Mouse (Mus musculus): Measurements from ENCODE around the gene Trim37. TPM values are rescaled to one million over a fixed set of nuclear protein-coding genes. Genes with fewer than 3 reads are reported as not detected.
"Not testable (repeated sequence)": the region's sequence is repeated elsewhere in the genome, so short reads cannot be mapped to it uniquely, and the experiment has no call there.

The Trim37 gene
- total RNA-seq, 2 experiments from 2014 or later = 231 TPM

DNA sequence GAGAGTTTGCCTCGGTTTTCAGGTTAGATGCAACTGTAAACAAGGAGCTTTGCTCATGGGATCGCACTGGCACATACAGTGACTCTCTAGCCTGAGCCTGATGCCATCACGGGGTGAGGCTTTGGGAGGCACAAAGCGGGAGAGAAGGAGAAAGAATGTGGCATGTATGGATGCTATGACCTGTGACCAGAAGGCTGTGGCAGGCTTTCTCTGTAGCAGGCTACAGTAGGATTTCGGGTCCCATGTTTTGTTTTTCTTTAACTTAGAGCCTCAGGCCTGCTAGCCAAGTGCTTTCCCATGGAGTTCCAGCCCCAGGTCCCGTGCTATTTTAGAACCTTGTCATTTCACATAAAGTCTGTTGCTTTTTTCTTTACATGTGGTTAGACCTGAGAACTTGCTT lies 123.3 kb downstream of the Trim37 start:
- H3K27ac ChIP-seq = no peak overlapping the region; the same call in 1 of the 2 replicates
- intact Hi-C loops (cut with DNase I) = no loop called here
- no peak for DNase-seq (ENCODE audit: extremely low spot score in 1 of 2, low spot score in 2 of 2)
- TF ChIP-seq CTCF (IDR thresholded peaks at IDR 0.05) = no peak
- H3K4me3 ChIP-seq = no peak overlapping the region

DNA sequence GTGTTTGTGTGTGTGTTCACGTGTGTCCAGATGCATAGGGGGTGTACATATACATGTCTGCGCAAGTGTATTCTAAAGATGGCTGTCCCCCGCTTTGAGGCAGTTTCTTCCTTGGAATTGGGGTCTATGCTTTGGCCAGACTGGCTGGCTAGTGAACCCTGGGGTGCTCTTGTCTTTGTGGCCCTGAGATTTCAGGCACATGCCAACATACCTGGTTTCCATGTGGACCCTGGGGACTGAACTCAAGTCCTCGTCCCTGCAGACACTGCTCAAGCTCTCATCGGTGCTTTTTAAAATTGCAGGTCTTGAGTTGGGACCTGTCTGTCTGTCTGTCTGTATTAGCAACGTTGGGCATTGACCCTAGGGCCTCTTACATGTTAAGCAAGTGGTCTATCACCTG lies 126.4 kb downstream of the Trim37 start:
- no peak overlapping the region for H3K27ac ChIP-seq
- intact Hi-C loops (cut with DNase I) = no loop called here
- no peak for DNase-seq (ENCODE audit: extremely low spot score in 1 of 2, low spot score in 2 of 2)
- no peak for TF ChIP-seq CTCF (IDR thresholded peaks at IDR 0.05)
- no peak overlapping the region for H3K4me3 ChIP-seq

DNA sequence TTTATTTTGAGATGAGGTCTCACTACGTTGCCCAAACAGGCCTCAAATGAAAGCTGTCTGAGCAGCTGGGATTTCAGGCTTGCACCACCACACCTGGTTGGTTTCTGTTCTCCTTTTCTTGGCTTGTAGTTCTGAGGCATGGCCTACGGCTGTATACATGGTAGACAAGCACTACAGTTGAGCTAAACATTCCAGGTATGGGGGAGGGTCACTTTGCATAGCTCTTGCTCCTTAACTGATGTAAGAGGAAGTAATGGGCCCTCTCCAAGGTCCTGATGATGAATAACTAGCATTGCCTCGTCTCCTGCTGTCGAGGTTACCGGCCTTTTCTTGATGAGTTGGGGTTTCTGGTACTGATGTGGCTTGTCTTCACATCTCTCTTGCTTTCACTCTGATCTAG lies 127.3 kb downstream of the Trim37 start:
- Histone ChIP-seq H3K27ac (no peak overlapping the region), H3K4me3 (no peak overlapping the region)
- no peak for TF ChIP-seq CTCF (IDR thresholded peaks at IDR 0.05)
- DNase-seq (ENCODE audit: extremely low spot score in 1 of 2, low spot score in 2 of 2) = no peak
- intact Hi-C loops (cut with DNase I) = no loop called here

DNA sequence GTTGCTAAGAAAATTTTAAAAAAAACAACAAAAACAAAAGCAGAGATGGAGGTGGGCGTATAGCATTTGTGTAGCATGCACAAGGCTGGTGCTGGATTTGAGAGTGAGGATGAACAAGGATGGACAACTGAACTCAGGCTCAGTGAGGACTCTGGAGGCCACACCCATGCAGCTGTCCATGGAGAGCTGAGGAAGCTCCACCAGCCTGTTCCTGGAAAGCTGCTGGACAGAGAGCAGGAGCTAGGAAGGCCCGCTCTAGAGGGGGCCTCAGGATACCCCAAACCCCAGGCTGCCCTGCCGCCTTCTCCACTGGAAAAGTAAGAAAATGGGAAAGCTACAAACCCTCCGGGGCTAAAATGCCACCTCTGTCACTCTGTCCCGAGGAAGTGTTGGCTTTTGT lies 130.4 kb downstream of the Trim37 start:
- no peak overlapping the region for H3K4me3 ChIP-seq
- no peak overlapping the region for H3K27ac ChIP-seq
- intact Hi-C loops (cut with DNase I) = no loop called here
- DNase-seq (ENCODE audit: extremely low spot score in 1 of 2, low spot score in 2 of 2) = no peak
- TF ChIP-seq CTCF (IDR thresholded peaks at IDR 0.05) = no peak

DNA sequence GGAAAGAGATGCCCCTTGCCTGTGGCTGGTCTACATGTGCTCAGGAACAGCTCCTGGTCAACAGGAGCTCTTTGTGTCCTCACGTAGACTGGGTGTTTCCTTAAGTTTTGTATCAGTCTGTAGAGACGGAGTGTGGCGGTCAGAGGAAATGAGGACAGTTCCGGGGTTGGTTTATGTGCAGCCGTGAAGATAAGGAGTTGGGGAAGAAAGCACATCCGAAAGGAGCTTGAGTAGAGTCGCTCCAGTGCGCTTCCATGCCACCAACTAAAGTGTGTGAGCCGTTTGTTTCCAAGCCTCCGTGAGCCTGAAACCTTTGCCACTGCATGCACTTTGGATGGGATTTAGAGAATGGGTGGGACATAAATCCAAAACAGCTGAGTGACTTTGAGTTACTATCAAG lies 132.9 kb downstream of the Trim37 start:
- intact Hi-C loops (cut with DNase I) = no loop called here
- Histone ChIP-seq H3K4me3 (no peak overlapping the region), H3K27ac (no peak overlapping the region)
- DNase-seq (ENCODE audit: extremely low spot score in 1 of 2, low spot score in 2 of 2) = no peak
- TF ChIP-seq CTCF (IDR thresholded peaks at IDR 0.05) = no peak

DNA sequence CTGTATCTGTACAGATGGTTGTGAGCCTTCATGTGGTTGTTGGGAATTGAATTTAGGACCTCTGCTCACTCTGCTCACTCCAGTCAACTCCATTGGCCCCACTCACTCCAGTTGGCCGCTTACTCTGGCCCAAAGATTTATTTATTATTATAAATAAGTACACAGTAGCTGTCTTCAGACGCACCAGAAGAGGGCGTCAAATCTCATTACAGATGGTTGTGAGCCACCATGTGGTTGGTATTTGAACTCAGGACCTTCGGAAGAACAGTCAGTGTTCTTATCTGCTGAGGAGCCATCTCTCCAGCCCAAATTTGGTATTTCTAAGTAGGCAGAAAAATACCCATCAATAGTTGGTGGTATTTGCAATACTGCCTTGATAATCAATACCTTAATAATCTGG lies 134.8 kb downstream of the Trim37 start:
- H3K4me3 ChIP-seq; intact Hi-C loops (cut with DNase I); H3K27ac ChIP-seq; DNase-seq (ENCODE audit: extremely low spot score in 1 of 2, low spot score in 2 of 2): not testable (repeated sequence)

DNA sequence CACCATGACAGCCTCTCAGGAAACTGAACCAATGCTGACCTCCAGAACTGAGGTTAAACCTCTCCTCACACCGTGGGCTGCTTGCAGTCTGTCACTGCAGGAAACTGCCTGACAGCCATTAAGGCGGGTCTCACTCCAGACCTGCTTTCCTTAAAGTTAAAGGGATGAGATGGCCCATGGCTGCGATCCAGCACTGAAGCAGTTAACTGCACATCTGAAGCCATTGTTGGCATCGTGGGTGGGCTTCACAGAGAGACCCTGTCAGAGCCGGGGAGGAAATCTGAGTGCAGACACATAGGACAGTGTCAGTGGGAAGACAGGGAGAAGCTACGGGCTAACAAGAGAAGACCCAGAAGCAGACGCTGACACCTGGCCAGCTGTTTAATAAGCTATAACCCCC lies 137.1 kb downstream of the Trim37 start:
- intact Hi-C loops (cut with DNase I) = no loop called here
- H3K4me3 ChIP-seq = no peak overlapping the region

DNA sequence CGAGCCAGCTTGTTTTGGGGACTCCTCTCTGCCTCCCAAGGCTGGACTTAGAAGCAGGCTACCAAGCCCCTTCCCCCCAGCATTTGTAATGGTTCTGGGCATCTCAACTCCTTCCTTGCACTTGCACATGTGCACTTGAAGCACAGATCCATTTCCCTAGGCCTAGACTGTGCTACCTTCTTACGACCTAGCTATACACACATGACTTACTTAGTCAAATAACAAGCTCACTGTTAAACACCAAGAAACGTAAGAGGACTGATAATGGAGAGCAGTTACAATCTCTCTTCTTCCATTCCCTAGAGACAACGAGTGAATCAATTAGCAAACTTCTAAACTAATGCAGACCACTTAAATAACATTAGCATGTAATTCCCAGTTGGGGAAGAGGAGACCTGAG lies 139.4 kb downstream of the Trim37 start:
- DNase-seq (ENCODE audit: extremely low spot score in 1 of 2, low spot score in 2 of 2) = no peak
- Histone ChIP-seq H3K4me3 (no peak overlapping the region), H3K27ac (no peak overlapping the region)
- TF ChIP-seq CTCF (IDR thresholded peaks at IDR 0.05) = no peak
- intact Hi-C loops (cut with DNase I) = no loop called here

More for the DNA sequence above, 137.1 kb downstream of the Trim37 start:
- DNase-seq (ENCODE audit: extremely low spot score in 1 of 2, low spot score in 2 of 2) = no peak
- TF ChIP-seq CTCF (IDR thresholded peaks at IDR 0.05) = no peak
- H3K27ac ChIP-seq = no peak overlapping the region

DNA sequence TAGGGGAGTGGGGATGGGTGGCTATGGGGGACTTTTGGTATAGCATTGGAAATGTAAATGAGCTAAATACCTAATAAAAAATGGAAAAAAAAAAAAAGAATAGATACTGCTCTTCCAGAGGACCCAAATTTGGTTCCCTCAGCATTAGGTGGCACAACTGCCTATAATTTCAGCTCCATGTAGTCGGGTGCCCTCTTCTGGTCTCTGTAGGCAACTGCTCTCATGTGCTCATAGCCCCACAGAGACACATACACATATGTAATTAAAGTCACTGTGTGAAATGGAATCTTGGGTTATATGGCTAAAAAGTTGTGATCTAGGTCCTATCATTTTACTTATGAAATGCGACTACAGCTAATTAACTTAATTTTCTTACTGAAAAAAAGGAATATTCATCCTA lies 141.9 kb downstream of the Trim37 start:
- DNase-seq (ENCODE audit: extremely low spot score in 1 of 2, low spot score in 2 of 2) = no peak
- TF ChIP-seq CTCF (IDR thresholded peaks at IDR 0.05) = peak; percentile 17
- Histone ChIP-seq H3K4me3 (no peak overlapping the region), H3K27ac (no peak overlapping the region)
- intact Hi-C loops (cut with DNase I) = no loop called here

Small RNA genes lying within 50 kb of the gene (microRNA-seq; reads per million reads assigned to microRNA genes)
- 56.6 to 281 reads per million in 2 experiments for gene Mir301

Other genes with a start within 250 kb of the Trim37 start
- gene Ypel2, start 133.4 kb upstream of the Trim37 start, total RNA-seq (2021) = 10 to 100 TPM; 42.8 to 45.5 TPM
- gene Gdpd1, start 53.0 kb upstream of the Trim37 start, total RNA-seq (2021) = 10 to 100 TPM; 40.1 to 42.4 TPM
- gene Smg8, start 40.3 kb upstream of the Trim37 start, total RNA-seq (2021) = 10 to 100 TPM; 16.3 to 16.5 TPM
- gene Prr11, start 18.4 kb upstream of the Trim37 start, total RNA-seq (2021) = under 1 TPM; 0.18 to 0.37 TPM
- 10 to 100 TPM in 1 of 2 experiments, 1 to 10 TPM in 1; 9.8 to 14.1 TPM for gene Ska2, start 17.8 kb upstream of the Trim37 start, total RNA-seq (2021)
- gene Ppm1e, start 231.9 kb downstream of the Trim37 start, total RNA-seq (2021) = 100 to 1,000 TPM; 140 to 152 TPM